Mouse (Mus musculus) heart, adult 2 months (tissue): ENCODE measurements around the gene Eprs.

ENCODE experiments used
- CTCF ChIP-seq: fragments of 200-600 bp; IDR thresholded peaks from 2 replicates; pipeline ENCODE4 v1.8.1; 2022; ENCODE audit warnings: antibody characterized with exemption, mild to moderate bottlenecking, moderate library complexity
- POLR2A ChIP-seq: fragments of 200-500 bp; IDR thresholded peaks from 2 replicates; pipeline ENCODE4 v1.6.1; 2011; ENCODE audit warnings: mild to moderate bottlenecking, low read depth, low read length, control low read depth; ENCODE audit not compliant: insufficient read depth

DNA sequence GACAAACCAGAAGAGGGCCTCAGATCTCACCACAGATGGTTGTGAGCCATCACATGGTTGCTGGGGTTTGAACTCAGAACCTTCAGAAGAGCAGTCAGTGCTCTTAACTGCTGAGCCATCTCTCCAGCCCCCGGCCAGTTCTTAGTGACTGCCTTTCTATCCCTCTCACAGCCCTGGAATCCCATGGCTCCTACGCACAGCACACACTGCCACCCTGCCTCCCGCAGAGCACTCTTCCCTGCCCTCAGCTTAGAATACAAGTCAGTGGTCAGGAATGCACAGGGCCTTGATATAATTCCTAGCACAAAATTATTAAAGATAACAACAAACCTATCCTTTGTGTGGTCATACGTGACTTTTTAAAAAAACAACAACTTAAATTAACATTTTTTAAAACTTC lies 48.3 kb upstream of the Eprs start:
- TF ChIP-seq CTCF, result no peak
- no peak for TF ChIP-seq POLR2A
